Mouse (Mus musculus): Measurements from ENCODE around the gene D1Pas1.

D1Pas1 gene

GRCm38 (mm10) chr1:186967201-186967812 lies at the start of gene D1Pas1:
TSS of gene D1Pas1 (plus strand) at chr1:186967416.
- DNase-seq (ENCODE audit: low spot score) = no peak

DNA sequence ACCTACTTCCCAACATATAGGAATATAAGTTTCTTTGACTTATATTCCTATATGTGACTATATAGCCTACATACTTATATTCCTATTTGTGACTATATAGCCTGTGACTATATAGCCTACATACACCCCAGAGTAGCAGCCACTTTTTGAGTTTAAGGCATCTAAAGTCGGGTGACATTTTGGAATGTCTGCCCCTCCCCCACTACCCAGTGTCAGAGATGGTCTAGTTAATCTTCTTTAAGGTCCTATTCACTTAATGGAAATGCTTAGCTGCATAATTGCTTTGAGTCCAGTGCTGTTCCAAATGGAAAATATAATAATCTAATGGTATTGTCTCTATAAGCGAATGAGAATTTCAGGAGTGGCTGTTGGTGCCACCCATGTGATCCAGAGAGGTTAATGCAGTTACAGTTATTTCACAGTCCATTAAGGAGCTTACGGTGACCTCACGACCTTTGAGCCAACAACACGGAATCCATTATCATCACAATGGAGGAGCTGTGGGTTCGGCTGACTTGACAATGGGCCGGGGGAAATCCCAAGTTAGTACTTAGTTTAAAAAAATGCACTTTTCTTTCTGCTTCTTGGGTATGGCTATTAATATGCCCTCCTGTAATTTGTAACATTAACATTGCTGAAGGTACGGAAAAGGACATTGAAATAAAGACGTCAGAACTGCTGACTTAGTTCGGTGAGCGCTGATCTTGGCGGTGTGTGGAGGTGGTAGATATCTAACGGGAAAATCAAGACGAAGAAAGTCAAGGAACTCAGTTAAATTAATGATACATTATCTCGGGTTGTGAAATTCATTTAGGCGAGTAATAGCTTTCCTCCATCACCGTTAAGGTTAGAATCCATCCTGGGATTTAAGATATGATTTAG lies 44.5 kb upstream of the D1Pas1 start:
- no peak for DNase-seq (ENCODE audit: low spot score)

DNA sequence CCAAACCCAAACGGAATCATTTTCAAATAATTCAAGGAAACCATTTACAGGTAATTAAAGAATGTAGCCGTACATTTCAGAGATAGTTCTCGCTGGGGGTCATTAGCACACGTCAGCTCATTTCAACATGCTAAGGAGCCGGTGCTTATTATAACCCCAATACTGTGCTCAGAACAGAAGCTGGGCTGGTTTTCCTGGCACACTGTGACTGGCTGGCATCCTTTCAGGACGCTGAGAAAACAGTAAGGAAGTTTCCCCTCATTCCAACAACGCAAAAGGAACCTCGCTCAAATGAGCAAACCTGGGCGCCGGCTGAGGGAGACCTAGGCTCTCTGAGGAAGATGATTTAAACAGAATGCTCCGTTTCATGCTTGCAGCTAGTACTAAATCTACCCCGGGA lies 43.2 kb upstream of the D1Pas1 start:
- DNase-seq (ENCODE audit: low spot score) = no peak

GRCm38 (mm10) chr1:186925411-186925810 lies 41.8 kb upstream of the D1Pas1 start:
- DNase-seq (ENCODE audit: low spot score) = no peak

DNA sequence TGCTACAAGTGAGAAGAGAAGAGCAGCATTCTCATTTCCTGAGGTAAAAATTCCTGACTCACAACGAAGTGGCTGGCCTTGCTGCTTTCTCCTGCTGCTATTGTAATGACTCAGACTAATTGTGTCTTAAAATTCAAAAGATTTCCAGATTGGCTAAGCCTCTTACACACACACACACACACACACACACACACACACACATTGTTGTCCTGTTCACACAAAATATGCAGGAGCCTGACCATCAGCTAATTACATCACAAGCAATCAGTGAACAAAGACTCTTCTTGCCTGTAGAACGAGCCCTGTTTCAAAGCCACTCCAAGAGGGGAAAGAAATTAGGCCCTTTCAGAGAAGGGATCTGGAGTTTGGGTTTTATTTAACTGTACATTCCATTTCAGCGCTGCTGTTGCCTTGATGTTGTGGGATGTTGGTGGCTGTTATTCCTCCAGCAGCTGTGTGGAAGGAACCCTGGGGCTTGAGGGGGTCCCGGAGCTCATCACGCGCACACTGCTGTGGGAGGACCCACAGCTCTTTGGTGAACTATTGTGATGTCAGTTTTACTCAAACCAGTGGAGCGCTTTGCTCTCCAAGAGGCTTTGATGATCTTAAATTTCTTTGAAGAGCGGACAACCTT lies 40.8 kb upstream of the D1Pas1 start:
- DNase-seq (ENCODE audit: low spot score) = no peak

DNA sequence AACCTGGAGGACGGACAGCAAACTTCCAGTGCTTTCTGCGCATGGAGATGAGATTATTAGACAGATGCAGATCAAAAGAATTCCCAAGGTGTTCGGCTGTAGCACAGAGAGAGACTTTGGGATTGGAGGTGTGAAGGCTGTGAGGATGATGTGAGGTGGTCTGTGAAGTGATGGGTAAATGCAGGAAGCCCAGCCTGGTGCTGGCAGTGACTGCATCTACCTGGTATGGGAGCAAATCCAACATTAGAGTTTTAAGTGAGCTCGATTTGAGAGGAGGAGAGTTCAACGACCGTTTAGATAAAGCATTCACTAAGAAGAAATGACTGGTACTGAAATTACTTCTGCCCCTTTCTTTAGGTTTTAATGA lies 40.3 kb upstream of the D1Pas1 start:
- no peak for DNase-seq (ENCODE audit: low spot score)

DNA sequence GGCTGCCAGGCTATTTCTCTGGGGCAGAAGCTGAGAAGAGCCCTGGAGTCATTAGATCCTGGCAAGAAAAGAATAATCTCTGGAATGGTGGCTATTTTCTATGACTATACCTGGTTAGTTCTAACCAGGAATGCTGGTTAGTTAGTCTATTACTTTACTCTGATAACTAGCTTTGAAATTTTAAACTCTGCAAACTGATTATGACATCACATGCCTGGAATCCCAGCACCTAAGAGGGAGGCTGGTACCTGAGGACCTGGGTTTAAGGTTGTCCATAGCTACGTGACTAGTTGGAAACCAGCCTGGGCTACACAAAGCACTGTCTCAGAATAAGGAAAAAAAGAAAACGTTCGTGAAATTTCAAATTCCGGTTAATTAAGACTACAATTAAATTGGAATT lies 39.7 kb upstream of the D1Pas1 start:
- no peak for DNase-seq (ENCODE audit: low spot score)

- DNase-seq (ENCODE audit: low spot score) = no peak
Measured at GRCm38 (mm10) chr1:186930160-186930887, 36.9 kb upstream of the D1Pas1 start.

- DNase-seq (ENCODE audit: low spot score) = no peak
Measured at GRCm38 (mm10) chr1:186930888-186931233, 36.4 kb upstream of the D1Pas1 start.

- no peak for DNase-seq (ENCODE audit: low spot score)
Measured at GRCm38 (mm10) chr1:186934205-186934604, 33.0 kb upstream of the D1Pas1 start.

- DNase-seq (ENCODE audit: low spot score) = no peak
Measured at GRCm38 (mm10) chr1:186952381-186952780, 14.8 kb upstream of the D1Pas1 start.

DNA sequence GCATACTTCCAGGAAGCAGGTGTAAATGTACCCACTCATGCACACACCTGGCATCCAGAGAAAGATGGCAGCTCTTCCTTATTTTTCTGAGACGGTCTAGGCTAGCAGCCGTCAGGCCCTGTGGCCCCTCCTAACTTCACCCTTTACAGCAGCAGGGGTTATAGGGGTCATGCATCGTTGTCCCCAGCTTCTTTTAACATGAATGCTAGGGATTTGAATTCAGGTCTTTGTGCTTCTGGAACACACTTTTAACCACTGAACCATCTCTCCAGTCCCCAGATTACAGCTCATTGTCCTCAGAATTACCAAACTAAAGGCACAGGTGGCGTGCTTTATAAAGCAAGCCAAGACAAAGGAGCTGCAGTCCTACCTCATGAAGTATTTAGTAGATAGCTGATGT lies 12.6 kb upstream of the D1Pas1 start:
- DNase-seq (ENCODE audit: low spot score) = no peak

DNA sequence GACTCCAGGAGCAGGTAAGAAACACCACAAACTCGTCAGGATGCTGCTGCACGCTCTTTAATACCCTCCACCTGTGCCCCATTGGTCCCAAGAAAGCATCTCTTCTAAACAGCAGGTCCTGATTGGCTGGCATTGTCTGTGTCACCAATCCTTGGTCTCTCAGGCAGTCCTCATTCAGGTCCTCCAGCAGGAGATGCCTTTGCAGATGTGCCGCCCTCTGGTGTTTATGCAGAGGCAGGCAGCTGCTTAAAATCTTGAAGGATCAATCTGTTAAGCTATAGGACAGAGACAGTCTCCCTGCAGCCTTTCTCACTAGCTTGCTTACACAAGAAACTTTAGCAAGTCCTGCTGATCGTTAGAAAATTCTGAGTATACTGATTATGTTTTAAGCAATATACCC lies 7.8 kb upstream of the D1Pas1 start:
- no peak for DNase-seq (ENCODE audit: low spot score)

DNA sequence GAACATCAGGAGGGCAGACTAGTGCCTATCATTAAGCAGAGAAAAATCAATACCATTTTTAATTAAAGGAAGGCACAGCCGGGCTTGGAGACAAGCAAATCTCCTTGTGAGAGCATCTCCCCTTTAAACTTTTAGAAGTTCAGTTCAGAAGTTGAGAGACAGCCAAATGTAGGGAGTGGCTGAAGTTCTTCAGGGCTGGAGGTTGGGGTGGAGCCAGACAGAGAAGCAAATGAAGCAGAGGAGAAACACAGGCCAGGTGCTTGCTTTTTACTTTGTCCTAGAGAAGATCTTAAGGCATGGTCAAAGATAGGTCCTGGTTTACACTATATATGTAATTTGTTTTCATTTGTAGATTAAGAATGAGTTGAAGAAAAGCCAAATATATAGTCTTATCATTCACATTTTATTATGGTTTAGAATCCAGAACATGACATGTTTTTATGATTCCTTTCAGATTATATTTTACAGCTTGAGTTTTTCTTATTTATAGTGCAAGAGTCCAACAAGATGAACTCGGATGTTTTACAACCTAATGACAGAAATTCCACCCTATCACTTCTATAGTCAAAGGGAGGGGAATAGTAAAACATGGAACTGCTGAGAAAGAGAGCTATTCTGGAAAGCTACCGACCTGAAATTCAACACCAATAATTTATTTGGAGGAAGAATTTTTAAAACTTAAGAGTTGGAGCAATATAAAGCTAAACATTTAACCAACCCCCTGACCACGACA lies 2.9 kb upstream of the D1Pas1 start:
- peak; percentile 9 for DNase-seq (ENCODE audit: low spot score)

GRCm38 (mm10) chr1:186967926-186968325 lies 710 bp downstream of the D1Pas1 start:
- no peak for DNase-seq (ENCODE audit: low spot score)

DNA sequence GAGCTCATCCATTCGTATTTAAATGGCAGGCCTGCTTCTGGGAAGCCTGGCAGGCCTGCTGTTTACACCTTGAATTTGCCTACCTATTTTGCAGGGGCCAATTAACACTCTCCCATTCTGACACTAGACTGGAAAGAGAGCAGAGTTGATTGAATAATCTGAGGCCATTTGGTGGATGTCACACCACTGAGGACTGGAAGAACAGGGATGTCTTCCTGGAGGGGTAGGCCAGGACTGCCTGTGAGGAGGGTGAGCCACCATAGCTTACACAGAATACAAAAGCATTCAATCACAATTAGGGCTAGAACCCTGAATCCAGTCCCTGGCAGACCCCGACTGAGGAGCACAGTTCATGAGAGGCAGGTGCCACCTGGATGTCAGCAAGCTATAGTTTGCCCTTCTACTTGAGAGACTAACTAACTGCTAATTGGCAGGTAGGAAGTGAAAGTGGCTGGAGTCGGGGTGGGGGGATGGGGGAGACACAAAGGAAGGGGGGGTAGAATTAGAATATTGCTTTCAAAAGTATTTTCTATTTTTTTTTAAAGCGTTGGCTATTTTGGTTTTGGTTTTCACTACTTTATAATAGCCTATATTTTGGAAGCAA lies 9.8 kb downstream of the D1Pas1 start:
- no peak for DNase-seq (ENCODE audit: low spot score)

- no peak for DNase-seq (ENCODE audit: low spot score)
Measured at GRCm38 (mm10) chr1:186977801-186978200, 10.6 kb downstream of the D1Pas1 start.

GRCm38 (mm10) chr1:186979465-186979864 lies 12.2 kb downstream of the D1Pas1 start:
- no peak for DNase-seq (ENCODE audit: low spot score)

GRCm38 (mm10) chr1:186980503-186980902 lies 13.3 kb downstream of the D1Pas1 start:
- DNase-seq (ENCODE audit: low spot score) = no peak

GRCm38 (mm10) chr1:186985131-186985530 lies 17.9 kb downstream of the D1Pas1 start:
- DNase-seq (ENCODE audit: low spot score) = no peak

DNA sequence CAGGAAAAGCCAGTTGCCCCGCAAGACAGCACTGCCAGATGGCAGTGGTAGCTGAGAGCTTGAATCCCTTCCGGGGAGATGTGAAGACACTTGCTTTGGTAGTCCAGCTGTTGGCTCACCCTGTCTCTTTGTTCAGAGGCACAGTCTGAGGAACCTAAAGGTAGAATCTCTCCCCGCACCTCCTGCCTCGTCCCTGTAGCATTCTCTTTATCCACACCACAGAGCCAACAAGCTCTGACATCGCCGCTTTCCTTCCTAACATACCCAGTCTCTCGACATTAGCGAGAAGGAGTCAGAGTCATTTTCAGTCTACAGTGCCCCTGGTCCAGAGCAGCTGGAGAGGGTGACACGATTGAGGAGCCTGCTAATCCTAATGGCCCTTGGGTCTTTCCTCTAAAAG lies 18.9 kb downstream of the D1Pas1 start:
- no peak for DNase-seq (ENCODE audit: low spot score)

GRCm38 (mm10) chr1:186986506-186986905 lies 19.3 kb downstream of the D1Pas1 start:
- DNase-seq (ENCODE audit: low spot score) = no peak
